Mouse (Mus musculus) stomach, embryonic 14.5 days (tissue): ENCODE data around the gene Clybl. TPM values are rescaled to one million over a fixed set of nuclear protein-coding genes. Genes with fewer than 3 reads are reported as not detected.

Experiments
- ATAC-seq: fragments of 200-750 bp; cut with Nextera tagmentation; 2 replicates; pipeline ENCODE4 v1.8.0; 2017; ENCODE audit warnings: low read depth, moderate TSS enrichment; ENCODE audit not compliant: insufficient number of reproducible peaks, insufficient read depth, low FRiP score
- H3K27ac ChIP-seq: fragments of 300-500 bp; sonication (generic); 2 replicates; pipeline ENCODE4 v1.5.1; 2014; ENCODE audit warnings: mild to moderate bottlenecking, low read length, moderate library complexity, mixed read lengths
- H3K27me3 ChIP-seq: fragments of 300-500 bp; sonication (generic); 2 replicates; pipeline ENCODE4 v1.6.1; 2014; ENCODE audit warnings: low read length, control low read depth, mixed read lengths; ENCODE audit not compliant: control insufficient read depth, insufficient read depth
- H3K36me3 ChIP-seq: fragments of 300-500 bp; sonication (generic); 2 replicates; pipeline ENCODE4 v1.6.1; 2014; ENCODE audit warnings: mild to moderate bottlenecking, control low read depth, low read length, moderate library complexity, mixed read lengths; ENCODE audit not compliant: control insufficient read depth, insufficient read depth
- H3K4me1 ChIP-seq: fragments of 300-500 bp; sonication (generic); 2 replicates; pipeline ENCODE4 v1.6.1; 2014; ENCODE audit warnings: low read length, control low read depth, mixed read lengths; ENCODE audit not compliant: control insufficient read depth, insufficient read depth
- H3K4me2 ChIP-seq: fragments of 300-500 bp; sonication (generic); replicated peaks from 2 replicates; pipeline ENCODE4 v1.6.1; 2014; ENCODE audit warnings: low read depth, low read length, control low read depth
- H3K4me3 ChIP-seq: fragments of 300-500 bp; sonication (generic); 2 replicates; pipeline ENCODE4 v1.5.1; 2014; ENCODE audit warnings: low read depth, low read length, control low read depth
- H3K9ac ChIP-seq: fragments of 300-500 bp; sonication (generic); replicated peaks from 2 replicates; pipeline ENCODE4 v1.6.1; 2014; ENCODE audit warnings: low read depth, mild to moderate bottlenecking, control low read depth, low read length, moderate library complexity, mixed read lengths
- H3K9me3 ChIP-seq: fragments of 300-500 bp; sonication (generic); 2 replicates; pipeline ENCODE4 v1.6.1; 2016; ENCODE audit warnings: low read depth, low read length, control low read depth; ENCODE audit not compliant: control insufficient read depth
- WGBS: fragments of 180-500 bp; shearing (Covaris S2); extraction: QIAGEN DNeasy Blood & Tissue Kit; methylation state at CpG from one replicate; pipeline ENCODE4 v1.1.7; 2014; 5-methylcytosine and 5-hydroxymethylcytosine counted together
- polyA plus RNA-seq: library from polyadenylated mRNA; unstranded; fragments of >200 nt; fragmentation: Nextera tagmentation; extraction: Ambion mirVana; gene quantifications from 2 replicates; pipeline ENCODE4 v1.2.1, GENCODE M21; 2014

Clybl gene
- polyA plus RNA-seq, 1 experiment from 2014 or later = 27.0 TPM

- Histone ChIP-seq H3K4me2 (no peak overlapping the region), H3K36me3 (no peaks in the 10 kb centered on the region), H3K4me1 (no peaks in the 10 kb centered on the region), H3K27me3 (no peaks in the 10 kb centered on the region), H3K9ac (no peak overlapping the region), H3K4me3 (no peak overlapping the region), H3K27ac (no peak overlapping the region), H3K9me3 (no peaks in the 10 kb centered on the region)
- 81% methylated on average over 8 of the region's 8 CpGs for WGBS
- no peak for ATAC-seq
These were observed 32.1 kb downstream of the Clybl start for GRCm38 (mm10) chr14:122213590-122213989.

DNA sequence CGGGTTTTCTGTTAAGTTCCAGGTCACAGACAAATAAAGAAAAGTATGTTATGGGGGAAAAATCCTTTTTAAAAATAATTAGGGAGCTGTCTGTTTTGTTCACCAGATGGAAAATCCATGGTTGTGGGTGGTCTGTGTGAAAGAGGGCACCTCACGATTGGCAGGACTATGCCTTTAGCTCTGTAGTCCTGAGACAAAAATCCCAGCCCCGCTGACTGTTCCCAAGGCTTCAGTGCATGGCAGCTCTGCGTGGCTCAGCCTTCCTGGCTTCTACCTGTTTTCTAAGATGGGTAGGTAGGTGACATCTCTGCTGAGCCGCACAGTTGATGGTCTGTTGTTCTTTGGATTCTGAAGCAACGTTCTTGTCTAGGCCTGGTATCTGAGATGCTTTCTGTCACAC lies 32.6 kb downstream of the Clybl start:
- Histone ChIP-seq H3K4me1 (no peaks in the 10 kb centered on the region), H3K4me2 (no peak overlapping the region)
- 87% methylated on average over 6 of the region's 6 CpGs for WGBS

DNA sequence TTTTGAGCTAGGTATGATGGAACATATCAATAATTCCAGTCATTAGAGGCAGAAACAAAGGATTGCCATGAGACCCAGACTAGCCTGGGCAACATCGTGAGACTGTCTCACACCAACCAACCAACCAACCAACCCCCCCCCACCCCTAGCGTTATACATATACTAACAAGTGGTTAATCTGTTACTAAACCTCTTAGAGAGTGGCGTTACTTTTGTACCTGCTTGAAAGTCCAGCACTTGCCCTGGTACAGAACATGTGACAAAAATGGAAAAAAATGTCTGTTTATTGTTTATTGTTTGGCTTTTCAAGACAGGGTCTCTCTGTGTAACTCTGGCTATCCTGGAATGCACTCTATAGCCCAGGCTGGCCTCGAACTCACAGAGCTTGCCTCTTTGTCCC lies 35.7 kb downstream of the Clybl start:
- Histone ChIP-seq H3K4me3 (no peak overlapping the region), H3K4me2 (no peak overlapping the region), H3K9me3 (no peaks in the 10 kb centered on the region), H3K36me3 (no peaks in the 10 kb centered on the region), H3K4me1 (no peaks in the 10 kb centered on the region), H3K27ac (no peak overlapping the region), H3K9ac (no peak overlapping the region), H3K27me3 (no peaks in the 10 kb centered on the region)
- ATAC-seq = no peak
- WGBS = 82% methylated on average over 4 of the region's 4 CpGs

More for the DNA sequence above, 32.6 kb downstream of the Clybl start:
- H3K9ac ChIP-seq = no peak overlapping the region
- no peaks in the 10 kb centered on the region for H3K9me3 ChIP-seq
- H3K4me3 ChIP-seq = no peak overlapping the region
- no peaks in the 10 kb centered on the region for H3K27me3 ChIP-seq
- no peak for ATAC-seq
- H3K27ac ChIP-seq = no peak overlapping the region
- H3K36me3 ChIP-seq = no peaks in the 10 kb centered on the region

DNA sequence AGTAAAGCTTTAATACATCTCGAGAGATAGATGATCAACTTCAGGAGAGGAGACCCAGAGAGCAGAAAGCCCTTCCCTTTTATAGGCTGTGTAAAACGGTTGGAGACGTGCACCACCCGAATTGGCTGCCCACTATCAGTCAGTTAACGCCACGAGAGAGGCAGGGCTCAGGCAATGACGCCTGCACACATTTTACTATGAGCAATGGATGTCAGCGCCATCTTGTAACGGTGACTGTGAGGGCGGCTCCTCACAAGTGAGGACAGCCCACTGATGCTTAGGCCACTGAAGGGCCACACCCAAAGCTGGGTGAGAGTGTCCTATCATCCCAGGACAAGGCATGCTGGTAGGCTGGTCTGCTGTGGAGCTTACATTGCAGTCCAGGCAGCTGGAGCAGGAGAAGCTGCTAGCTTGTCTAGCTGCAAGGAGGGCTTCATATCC lies 41.5 kb downstream of the Clybl start:
- no peak overlapping the region for H3K9ac ChIP-seq
- no peaks in the 10 kb centered on the region for H3K9me3 ChIP-seq
- no peak overlapping the region for H3K27ac ChIP-seq
- peaks cover 5% of the 10 kb centered on the region; the same call in 1 of the 2 replicates for H3K27me3 ChIP-seq
- no peaks in the 10 kb centered on the region for H3K4me1 ChIP-seq
- ATAC-seq = no peak
- 70% methylated on average over 10 of the region's 10 CpGs for WGBS
- no peaks in the 10 kb centered on the region for H3K36me3 ChIP-seq
- no peak overlapping the region for H3K4me2 ChIP-seq
- H3K4me3 ChIP-seq = no peak overlapping the region

DNA sequence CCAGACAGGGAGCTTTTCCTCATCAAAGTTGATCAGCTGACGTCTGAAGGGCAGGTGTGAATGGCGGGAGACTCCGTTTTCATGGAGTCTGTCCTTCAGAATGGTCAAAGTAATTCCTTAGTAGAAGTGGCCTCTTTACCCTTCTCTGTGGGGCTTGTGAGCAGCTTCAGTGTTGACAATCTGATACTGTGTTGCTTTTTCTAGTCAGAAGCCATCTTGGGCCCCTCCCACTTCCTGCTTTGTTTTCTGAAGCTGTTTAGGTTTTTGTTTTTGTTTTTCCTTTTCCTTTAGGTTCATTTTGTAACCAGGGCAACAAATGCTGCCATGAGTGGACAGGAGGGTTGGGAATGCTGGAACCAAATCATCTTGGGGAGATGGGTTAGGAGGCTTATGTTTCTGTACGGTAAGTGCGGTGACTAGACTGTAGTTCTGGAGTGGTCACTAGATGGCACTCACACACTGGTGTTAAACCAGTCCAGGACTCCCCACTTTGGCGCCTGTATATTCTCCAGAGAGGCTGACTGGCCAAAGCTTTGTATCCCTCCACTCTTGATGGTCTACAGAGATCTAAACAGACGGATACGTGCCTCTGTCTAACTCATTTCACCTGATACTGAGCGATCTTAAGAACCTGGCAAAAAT lies 42.1 kb downstream of the Clybl start:
- Histone ChIP-seq H3K9me3 (no peaks in the 10 kb centered on the region), H3K27ac (no peak overlapping the region), H3K4me3 (no peak overlapping the region), H3K4me2 (peak overlapping the region; percentile 25; the same call in 1 of the 2 replicates), H3K36me3 (no peaks in the 10 kb centered on the region), H3K27me3 (peaks cover 5% of the 10 kb centered on the region; the same call in 1 of the 2 replicates), H3K4me1 (no peaks in the 10 kb centered on the region), H3K9ac (no peak overlapping the region)
- peak; percentile 71; the same call in 1 of the 2 replicates for ATAC-seq
- WGBS = 20% methylated on average over 9 of the region's 9 CpGs

DNA sequence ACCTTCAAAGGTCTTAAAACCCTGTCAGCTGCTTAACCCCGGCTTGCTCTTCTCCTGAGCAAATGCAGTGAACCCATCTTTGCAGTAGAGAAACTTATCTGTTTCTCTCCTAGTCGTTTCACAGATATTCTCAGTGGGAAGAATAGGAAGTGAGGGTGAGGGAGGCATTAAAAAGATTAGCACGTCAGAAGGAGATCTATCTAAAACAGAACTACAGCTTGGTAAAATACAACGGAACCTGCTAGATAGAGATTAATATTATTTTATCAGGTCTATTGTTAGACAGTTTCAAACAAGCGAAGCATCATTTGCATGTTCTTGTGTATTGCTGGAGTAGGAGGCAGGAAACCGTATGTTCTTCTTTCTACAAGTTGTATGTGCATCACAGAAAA lies 42.6 kb downstream of the Clybl start:
- H3K4me2 ChIP-seq = no peak overlapping the region
- 55% methylated on average over 6 of the region's 6 CpGs for WGBS
- no peak for ATAC-seq

GRCm38 (mm10) chr14:122224501-122224928 lies 43.0 kb downstream of the Clybl start:
- 52% methylated on average over 8 of the region's 8 CpGs for WGBS
- Histone ChIP-seq H3K4me1 (no peaks in the 10 kb centered on the region), H3K4me2 (no peak overlapping the region), H3K27me3 (peaks cover 9% of the 10 kb centered on the region; the same call in 1 of the 2 replicates), H3K9me3 (no peaks in the 10 kb centered on the region), H3K4me3 (no peak overlapping the region), H3K9ac (no peak overlapping the region), H3K36me3 (no peaks in the 10 kb centered on the region), H3K27ac (no peak overlapping the region)
- ATAC-seq = no peak

More for the DNA sequence above, 42.6 kb downstream of the Clybl start:
- Histone ChIP-seq H3K36me3 (no peaks in the 10 kb centered on the region), H3K27me3 (peaks cover 5% of the 10 kb centered on the region; the same call in 1 of the 2 replicates), H3K4me3 (no peak overlapping the region), H3K9ac (no peak overlapping the region), H3K27ac (no peak overlapping the region), H3K9me3 (no peaks in the 10 kb centered on the region), H3K4me1 (no peaks in the 10 kb centered on the region)

GRCm38 (mm10) chr14:122225479-122226132 lies 44.1 kb downstream of the Clybl start:
- WGBS = 30% methylated on average over 7 of the region's 7 CpGs

More at GRCm38 (mm10) chr14:122225479-122226132, 44.1 kb downstream of the Clybl start:
- no peak overlapping the region for H3K9ac ChIP-seq
- no peaks in the 10 kb centered on the region for H3K36me3 ChIP-seq
- H3K9me3 ChIP-seq = no peaks in the 10 kb centered on the region
- ATAC-seq = no peak
- no peak overlapping the region for H3K4me2 ChIP-seq
- H3K27me3 ChIP-seq = peaks cover 12% of the 10 kb centered on the region; the same call in 1 of the 2 replicates
- no peaks in the 10 kb centered on the region for H3K4me1 ChIP-seq
- H3K27ac ChIP-seq = no peak overlapping the region
- H3K4me3 ChIP-seq = no peak overlapping the region
